Mouse (Mus musculus): ENCODE measurements at regions not wholly inside any gene's neighbourhood (a gene's known extent, or its start where the extent isn't known, plus 50 kb on each side); places are given as distances from the start of the nearest gene placed in this dataset.
A peak's percentile ranks its signal among the peaks of the same experiment; 100 is the strongest.

DNA sequence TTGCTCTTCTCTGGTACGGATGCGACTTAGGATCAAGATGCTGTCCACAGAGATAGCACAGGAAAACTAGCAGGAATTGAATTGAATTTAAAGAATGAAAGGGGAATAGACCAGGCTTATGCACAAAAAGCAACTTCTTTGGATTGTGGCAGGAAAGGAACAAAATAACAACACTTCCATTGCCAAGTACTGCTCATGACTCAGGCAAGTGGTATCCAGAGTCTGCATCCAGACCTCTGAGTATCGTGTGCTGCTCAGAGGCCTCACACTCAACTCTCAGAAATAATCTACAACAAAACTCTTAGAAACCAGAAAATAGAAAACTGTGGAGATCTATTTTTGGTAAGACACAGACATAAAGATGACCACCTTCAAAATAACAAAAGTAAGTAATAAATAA is 176.1 kb upstream of the Egflam start:
- no peak for DNase-seq (ENCODE audit: low spot score in 2 of 2)

DNA sequence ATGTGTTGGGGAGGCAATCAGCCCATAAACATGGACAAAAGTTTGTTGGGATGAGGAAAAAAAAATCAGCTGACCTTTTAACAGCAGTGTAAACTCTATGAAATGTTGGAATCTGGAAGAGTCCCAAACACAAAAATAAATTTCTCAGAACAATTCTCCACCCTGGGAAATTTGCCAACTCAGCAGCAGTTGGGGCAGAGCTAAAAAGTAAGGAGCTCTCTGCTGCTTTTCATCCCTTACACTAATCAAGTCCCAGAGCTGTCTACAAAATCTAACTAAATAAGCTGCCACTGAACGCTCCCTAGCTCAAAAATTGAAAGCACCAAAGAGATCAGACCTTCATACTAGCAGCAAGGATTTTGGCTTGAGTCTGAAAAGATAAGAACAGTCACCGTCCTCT is 176.6 kb upstream of the Egflam start:
- no peak for DNase-seq (ENCODE audit: low spot score in 2 of 2)

DNA sequence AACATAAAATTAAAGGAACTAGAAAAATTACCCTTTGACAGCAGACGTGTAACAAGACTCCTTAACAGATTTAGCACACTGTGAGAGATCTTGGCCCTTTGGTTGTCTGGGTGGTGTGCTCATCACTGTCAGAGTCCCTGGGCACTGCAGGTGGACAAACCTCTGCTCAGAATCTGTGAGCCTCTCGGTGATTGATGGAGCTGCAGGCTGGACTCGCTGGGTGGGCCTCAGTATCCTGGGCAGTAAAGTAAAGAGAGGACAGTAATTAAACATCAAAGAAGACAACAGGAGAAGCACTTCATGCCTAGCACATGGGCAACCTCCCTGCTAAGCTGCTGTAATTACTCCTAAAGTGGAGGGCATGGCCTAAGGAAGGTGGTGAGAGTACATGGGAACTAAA is 180.2 kb upstream of the Egflam start:
- no peak for DNase-seq (ENCODE audit: low spot score in 2 of 2)

DNA sequence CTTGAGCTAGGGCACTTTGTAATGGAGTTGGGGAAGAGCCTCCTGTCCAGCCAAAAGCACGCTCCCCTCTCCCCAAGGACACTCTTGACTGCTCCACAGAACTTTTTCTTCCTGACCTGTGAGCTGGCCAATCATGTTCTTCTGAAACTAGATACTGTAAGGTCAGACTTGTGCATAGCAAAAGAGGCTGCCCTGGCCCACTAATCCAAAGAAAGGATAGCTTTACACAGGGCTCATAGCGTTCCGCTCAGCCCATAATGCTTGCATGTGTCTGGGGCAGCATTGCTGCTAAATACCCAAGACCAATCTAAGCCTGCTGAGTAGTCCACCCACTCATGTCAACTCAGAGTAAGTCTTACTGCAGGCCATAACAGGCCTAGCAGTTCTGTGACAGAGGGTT is 189.0 kb upstream of the Egflam start:
- no peak for DNase-seq (ENCODE audit: low spot score in 2 of 2)

DNA sequence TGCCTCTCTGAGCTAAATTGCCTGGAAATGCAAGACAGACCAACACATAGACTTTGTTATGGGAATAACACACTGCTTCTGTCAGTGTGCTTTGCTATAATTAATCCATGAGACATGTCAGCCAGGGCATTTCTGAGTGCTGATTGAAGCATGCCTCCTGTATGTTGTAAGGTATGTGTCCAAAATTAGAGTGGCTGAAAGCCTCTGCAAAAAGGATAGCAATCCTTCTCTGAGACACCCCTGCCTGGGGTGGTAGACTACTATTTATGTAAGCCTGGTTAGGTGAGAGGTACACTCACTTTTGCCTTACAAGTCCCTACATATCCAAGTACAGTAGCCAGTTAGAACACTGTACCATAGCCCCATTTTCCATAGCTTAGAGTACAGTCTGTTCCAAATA is 193.3 kb upstream of the Egflam start:
- DNase-seq (ENCODE audit: low spot score in 2 of 2): no peak

DNA sequence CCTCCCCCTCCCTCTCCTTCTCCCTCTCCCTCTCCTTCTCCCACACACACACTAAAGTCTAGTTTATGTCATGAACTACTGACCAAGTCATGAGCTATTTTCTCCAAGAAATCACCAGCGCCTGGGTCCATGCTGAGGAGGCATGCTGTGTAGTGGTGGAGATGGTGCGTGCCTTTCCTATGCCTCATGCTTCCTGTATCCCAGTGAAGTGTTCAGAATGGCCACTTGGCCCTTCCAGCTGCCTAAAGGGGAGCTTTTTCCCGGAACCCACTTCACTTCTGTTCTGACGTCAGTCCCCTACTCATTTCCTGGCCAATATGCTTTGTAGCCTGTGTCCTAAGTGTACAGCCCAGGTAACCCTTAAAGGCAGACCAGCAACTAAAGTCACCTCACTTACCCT is 199.1 kb upstream of the Egflam start:
- no peak for DNase-seq (ENCODE audit: low spot score in 2 of 2)

DNA sequence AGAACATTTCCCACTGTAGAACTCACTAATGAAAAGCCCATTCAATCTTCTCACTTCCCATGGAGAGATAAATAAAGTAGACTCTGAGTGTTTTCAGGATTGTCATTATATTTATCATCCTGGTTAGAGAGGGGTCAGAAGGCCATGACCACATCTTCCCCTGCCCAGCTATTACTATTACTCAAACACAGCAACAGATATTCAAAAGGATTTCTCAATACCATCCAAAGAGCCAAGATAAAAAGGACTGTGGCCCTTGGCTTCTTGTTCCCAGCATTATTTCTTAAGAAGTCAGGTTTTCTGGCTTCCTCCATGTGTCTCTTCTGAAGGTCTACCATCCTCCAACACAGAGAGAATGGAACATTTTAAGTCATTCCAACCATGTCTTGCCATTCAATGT is 199.6 kb upstream of the Egflam start:
- no peak for DNase-seq (ENCODE audit: low spot score in 2 of 2)

DNA sequence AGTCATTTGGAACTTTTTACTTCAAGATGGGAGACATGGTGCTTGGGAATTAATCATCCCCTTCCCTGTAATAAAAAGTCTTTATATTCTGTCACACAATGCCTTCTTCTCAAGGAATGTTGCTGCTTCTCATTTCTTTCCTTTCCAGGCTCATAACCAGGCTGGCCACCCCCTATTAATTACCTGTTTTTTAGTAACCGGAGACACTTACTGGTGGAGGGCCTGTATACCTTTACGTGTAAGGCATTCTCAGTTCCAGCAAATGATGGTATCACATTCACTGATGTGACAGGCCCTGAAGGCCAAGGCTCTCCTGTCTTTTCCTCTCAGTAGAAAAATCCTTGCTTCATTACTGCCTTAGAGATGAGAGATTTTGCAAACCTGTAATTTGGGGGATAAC is 203.3 kb upstream of the Egflam start:
- no peak for DNase-seq (ENCODE audit: low spot score in 2 of 2)

DNA sequence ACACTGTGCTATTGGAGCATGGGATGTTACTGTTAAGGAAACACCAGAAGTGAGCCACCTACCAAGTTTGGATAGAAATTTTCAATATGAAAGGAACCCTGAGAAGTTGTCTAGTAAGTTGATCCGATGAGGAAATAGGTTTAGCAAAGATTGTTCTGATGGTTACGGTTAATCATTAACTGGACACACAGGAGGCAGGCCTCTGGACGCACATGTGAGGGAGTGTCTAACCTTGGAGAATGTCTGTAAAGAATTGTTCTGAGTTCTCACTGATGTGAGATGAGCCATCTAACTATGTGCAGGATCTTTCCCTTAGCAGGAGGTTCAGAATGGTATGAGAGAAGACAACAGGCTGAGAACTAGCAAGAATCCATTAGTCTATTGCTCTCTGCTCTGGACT is 205.8 kb upstream of the Gdnf start:
- no peak for DNase-seq (ENCODE audit: low spot score in 2 of 2)

DNA sequence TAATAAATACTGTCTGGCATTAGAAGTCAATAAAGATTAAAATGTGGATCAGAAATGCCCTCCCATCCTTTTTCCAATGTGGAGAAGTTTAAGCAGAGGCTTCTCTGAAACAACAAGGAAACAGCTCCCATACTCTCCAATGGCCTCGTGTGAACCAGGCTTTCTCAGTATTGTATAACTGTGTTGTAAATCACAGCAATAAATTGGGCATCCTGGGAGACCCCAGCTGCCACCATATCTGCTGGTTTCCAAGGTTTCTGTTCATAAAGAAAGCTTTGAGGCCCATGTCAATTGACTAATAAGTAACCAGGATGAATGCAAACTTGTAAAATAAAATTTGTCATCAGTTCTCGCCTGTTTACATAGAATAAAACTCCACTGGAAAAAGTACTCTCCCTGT is 192.7 kb upstream of the Gdnf start:
- no peak for DNase-seq (ENCODE audit: low spot score in 2 of 2)

DNA sequence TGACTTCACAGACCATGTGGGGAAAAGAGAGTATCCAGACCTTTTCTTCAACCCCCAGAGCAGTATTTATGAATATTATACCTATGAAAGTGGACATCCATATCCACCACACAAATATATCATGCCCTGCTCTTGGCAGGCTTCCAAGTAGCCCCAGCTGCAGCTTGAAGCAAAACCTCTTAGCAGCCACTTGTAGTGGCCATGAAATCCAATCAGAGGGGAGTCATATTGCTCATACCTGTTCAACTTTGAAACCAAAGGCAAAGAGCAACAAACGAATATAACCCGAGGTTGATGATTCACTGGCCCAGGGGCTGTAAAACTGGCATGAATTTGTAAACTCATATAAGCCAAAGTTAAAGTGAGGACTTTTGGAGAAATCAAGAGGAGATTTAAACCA is 187.6 kb upstream of the Gdnf start:
- DNase-seq (ENCODE audit: low spot score in 2 of 2): no peak

DNA sequence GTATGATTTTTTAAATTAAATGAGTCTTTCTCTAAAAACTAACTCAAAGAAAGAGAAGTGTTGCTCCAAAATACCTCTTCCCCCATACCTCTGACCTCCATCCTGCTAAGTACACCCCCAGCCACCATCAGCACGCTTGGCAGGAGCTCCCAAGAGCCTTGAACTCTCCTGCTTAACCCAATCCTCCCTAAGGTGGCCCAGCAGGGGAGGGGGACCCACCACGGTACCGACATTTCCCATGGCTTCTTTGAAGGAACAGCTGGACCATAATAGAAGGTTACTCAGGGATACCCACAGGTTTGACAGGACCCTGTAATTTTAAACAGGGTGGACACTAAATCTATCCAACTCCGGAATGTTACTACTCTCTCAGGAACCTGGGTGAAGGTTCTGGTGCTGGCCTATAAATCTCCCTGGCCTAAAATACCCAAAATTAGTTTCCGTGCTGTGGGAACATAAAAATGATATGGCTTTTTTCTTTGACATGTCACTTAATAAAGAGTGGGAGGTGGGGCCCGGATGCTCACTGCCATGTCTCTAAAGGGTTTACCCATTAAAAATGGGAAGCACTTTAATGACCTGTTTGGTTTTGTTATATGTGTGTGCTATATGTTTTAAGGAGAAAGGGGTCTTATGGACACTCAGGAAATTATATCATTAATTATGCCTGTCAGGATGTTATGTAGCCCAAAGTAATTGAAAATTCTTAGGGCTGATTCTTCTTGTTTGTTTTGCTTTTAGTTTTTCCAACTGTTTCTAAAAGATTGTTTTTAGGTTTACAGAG is 185.8 kb upstream of the Gdnf start:
- no peak for DNase-seq (ENCODE audit: low spot score in 2 of 2)

DNA sequence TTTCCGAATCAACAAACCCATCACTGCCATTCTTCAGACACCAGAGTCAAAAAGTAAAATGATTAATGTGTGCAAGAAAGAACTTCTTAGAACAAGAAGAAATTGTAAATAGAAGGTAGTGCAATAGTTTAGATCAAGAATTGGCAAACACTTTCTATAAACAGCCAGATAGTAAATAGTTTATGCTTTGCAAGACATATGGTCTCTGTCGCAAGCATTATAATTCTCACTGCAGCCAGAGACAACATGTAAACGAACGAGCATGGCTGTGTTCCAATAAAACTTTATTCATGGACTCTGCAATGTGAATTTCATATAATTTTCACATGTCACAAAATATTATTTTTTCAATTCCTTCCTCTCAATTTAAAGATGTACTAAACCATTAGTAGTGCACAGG is 180.8 kb upstream of the Gdnf start:
- no peak for DNase-seq (ENCODE audit: low spot score in 2 of 2)

DNA sequence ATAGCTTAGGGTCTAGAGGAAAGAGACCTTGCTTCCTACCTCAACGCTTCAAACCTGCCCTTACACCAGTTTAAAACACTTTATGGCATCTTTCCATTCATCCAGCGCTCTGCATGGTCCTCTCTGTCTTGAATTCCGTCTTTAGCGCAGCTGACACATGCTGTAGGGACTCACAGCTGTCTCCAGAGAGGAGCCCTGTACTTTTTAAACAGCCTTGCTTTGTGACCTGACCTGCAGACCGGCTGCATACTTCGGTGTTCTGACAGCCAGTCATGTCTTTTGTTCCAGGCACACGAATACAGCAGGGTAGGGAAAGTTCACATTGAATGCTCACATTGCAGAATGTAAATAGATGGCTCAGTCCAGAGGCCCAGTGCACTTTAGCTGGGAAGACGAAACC is 175.4 kb upstream of the Gdnf start:
- no peak for DNase-seq (ENCODE audit: low spot score in 2 of 2)

DNA sequence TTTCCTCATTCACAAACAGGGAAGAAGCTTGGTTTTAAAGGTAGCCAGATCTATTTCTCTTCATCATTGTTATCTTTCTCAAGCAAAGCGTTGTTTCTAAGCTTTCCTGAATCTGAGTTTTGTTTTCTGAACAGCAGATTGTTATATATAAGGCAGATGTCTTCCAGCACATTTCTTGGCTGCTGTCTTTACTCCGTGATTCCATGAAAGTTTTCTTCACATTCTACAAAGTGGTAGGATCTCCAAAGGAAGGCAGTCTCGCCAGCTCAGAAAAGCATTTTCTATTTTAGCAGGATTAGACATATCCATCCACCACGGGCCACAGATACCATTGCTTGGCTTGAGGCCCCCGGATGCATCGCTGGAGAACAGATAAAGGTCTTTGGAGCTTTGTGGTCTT is 171.2 kb upstream of the Gdnf start:
- DNase-seq (ENCODE audit: low spot score in 2 of 2): peak; percentile 20 to 37

DNA sequence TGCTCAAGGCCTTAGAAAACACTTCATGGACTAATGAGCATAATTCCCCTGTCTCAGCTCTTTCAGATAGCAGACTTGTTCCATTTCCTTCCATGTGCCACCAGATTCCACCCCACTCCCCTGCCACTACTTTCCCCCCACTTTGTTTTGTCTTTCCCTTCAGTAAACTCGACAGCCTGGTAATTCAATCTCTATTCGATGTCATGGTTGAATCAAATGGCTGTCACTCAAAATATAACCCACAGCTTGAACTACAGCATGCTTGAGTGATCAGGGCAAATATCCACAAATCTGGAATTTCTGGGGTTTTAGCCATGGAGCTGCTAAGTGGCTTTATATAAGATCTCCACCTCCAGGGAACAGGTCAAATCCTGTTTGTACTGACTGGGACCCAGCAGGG is 168.6 kb upstream of the Gdnf start:
- DNase-seq (ENCODE audit: low spot score in 2 of 2): no peak

DNA sequence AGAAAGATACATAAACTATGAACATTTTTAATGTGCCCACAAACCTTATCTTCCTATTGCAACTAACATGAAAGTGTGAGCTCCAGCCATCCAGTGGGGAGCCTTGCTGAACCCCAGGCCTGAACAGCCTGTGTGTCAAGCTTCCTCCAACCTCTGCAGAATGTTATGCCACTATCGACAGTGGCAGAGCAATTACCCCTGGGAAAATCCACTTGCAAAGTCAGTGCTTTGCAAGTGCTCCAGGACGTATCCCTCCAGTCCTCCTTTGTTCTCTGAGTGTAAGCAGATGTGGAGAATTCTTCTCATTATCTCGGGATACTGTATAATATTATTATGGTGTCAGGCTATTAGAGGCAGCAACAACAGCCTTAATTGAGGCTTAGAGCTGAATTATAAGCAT is 159.9 kb upstream of the Gdnf start:
- DNase-seq (ENCODE audit: low spot score in 2 of 2): no peak

DNA sequence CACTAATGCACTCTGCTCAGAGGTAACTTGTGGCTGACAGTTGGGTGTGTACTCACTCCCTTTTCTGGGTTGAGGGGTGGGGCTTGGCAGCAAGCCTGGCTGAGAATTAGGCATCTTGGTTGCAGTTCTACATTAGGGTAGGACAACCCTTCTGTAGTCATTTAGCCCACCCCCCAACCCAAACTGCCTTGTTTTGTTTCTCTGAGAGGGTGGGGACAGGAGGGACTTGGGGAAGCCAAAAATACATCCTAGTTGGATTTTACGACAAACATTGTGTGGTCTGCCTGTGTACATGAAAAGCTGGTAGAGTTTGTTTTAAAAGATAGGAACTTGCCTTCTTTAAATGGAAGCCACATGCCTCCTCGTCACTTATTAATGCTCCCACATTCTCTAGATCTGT is 146.8 kb upstream of the Gdnf start:
- DNase-seq (ENCODE audit: low spot score in 2 of 2): no peak

DNA sequence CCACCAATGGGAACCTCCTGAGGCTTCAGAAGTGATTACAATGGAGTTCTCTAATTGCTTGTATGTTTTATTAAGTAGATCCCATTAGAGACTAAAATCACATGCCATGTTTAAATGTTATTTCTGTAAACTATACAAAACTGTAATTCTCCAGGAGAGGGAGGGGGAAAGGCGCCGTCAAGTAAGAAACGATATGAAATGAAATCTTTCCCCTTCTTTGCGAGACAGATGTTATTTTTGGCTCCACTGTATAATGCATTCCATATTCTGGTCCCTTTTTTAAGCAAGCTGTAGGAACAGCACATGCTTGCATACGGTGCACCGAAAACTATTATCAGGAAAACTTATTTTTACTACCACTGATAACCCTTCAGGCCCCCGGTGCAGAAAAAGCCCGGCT is 141.0 kb upstream of the Gdnf start:
- no peak for DNase-seq (ENCODE audit: low spot score in 2 of 2)

DNA sequence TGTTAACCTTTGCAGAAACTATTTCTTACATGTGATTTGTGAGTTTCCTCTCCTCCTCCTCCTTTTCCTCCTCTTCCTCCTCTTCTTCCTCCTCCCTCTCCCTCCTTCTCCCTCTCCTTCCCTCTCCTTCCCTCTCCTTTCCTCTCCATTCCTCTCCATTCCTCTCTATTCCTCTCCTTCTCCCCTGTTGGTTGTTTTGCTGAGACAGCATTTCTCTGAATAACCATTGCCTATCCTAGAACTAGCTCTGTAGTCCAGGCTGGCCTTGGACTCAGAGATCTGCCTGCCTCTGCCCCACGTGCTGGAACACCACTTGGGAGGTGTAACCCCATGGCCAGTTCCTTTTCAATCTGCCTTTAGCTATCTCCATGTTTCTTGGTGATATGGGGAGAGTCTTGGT is 133.7 kb upstream of the Gdnf start:
- no peak for DNase-seq (ENCODE audit: low spot score in 2 of 2)

DNA sequence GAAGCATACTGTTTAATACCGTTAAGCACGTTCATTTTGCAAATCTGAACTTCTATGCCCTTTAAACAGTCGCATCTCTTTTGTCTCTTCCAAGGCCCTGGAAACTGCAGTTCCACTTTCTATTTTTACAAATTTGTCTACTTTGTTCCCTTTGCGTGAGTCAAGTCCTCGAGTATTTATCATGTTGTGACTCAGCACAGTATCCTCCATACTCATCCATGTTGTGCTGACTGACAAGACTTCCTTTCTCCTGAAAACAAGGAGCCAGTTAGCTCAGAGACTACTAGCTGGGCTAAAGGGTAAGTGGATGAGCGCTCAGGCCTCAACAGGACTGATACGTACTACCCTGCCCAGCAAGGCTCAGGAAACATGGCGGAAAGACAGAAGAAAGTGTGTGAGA is 131.9 kb upstream of the Gdnf start:
- DNase-seq (ENCODE audit: low spot score in 2 of 2): no peak

DNA sequence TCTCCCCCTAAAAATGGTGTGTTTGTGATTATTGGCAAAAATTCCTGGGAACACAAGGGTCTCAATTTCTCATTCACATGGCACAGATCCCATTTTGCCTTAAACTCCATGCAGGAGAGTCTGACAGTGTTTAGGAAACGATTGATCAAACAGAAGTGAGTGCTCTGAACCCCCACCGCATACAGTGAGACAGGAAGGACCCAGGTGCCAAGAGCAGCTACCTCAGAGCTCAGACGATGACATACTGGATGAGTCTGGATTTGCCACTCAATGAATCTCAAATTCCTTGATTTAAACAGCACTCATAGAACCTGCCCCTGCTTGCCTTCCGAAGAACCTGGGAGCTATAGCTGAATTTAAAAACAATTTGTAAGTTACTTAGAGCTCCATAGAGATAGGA is 129.6 kb upstream of the Gdnf start:
- no peak for DNase-seq (ENCODE audit: low spot score in 2 of 2)

DNA sequence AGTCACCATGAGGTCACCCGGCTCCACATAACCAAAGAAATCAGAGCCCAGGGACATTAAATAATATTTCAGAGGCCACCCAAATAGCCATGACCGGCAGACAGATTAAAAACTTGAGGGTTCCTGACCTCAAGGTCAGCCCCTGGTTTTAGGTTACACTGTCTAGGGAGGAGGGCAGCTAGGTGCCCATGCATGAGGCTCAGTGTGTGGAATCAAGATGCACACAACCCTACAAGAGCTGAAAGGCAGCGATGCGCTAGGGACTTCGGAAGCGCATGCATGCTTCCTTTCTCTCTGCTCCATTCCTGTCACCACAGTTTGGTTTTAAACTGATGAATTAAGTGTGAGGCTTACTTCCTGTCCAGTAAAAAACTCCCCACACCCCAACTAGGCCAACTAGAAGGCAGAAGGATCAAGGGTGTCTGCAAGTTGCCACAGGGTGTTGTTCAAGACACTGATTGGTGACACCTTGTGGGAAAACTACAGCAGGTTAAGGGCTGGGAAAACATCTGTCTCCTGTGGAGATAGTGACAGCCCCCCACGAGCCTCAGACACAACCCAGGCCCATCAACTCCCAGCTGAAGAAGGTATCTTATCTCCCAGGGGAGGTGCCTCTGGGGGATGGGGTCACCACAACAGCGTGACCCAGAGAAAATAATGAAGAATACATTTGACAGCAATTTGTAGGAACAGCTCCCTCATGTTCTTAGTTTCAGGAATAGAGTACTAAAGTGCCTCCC is 127.2 kb upstream of the Gdnf start:
- no peak for DNase-seq (ENCODE audit: low spot score in 2 of 2)

DNA sequence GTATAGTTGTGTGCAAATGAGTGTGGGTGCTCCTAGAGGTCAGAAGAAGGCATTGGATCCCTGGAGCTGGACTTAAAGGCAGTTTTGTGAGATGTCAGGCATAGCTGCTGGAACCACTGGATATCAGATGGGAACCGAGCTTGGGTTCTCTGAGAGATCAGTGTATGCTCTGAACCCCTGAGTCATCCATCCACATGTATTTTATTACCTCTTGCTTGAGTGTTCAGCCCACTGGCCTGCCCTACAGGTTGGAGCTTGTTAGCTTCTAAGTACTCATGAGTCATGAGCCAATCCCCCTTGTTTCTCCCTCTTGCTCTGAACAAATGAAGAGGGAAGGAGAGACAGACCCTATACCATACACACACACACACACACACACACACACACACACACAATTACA is 119.4 kb upstream of the Gdnf start:
- DNase-seq (ENCODE audit: low spot score in 2 of 2): no peak
